Comparison of ENCODE assay signal across 8 mouse cellular contexts in the genomic region with DNA sequence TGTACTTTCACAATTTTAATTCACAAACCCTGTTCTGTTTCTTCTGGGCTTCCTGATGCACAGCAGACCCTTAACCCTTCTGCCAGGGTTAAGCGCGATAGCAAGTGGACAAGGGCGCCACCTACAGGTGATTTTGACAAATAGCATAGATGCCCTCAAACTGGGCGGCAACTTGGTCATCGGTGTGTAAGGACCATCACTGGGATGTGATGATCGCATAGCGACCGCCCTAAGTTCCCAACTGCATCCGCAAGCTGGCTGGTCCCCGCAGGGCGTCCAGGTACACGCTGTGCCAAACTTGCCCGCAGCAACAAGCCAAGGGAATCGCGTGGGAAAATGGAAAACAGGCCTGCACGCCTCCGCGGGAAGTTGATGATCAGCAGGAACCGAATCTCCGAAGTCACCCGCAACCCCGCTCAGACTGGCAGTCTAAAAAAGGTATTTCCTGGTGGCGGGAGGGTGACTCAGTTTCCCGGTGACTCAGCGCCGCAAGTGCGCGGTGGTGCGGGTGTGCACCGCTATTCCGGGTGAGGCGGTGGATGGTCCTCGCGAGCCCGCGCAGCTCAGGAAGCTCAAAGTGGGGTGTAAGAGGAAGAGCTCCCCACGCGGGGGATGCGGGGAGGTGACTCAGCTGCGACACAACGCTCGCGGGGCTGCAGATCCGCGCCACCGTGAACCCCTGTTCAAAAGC.
DNase-seq lines count a peak whose midpoint lies in the region; ATAC-seq and TF ChIP-seq lines count a peak whose summit lies in the region.

No protein-coding gene starts in this region.

- TF ChIP-seq CTCF in midbrain, postnatal 0 days (IDR thresholded peaks at IDR 0.05), result peak; percentile 97

- peak overlapping the region; percentile 53 for H3K9ac ChIP-seq in embryonic facial prominence, embryonic 12.5 days
- H3K9ac ChIP-seq in heart, embryonic 11.5 days (ENCODE audit: low read depth, low read length), result peak overlapping the region; percentile 56
- peak overlapping the region; percentile 12; the same call in 1 of the 2 replicates for H3K9ac ChIP-seq in kidney, embryonic 15.5 days
- peak overlapping the region; percentile 24; the same call in 1 of the 2 replicates for H3K9ac ChIP-seq in limb, embryonic 15.5 days
- H3K9ac ChIP-seq in midbrain, postnatal 0 days (replicated peaks; ENCODE audit: low read length, poor library complexity, severe bottlenecking), result peak overlapping the region; percentile 36; the same call in 1 of the 2 replicates

- DNase-seq in 3T3-L1 (ENCODE audit: low read depth, low spot score), result peak; percentile 70
- peak; percentile 79 for DNase-seq in adrenal gland, postnatal 14 days
- DNase-seq in midbrain, postnatal 0 days (ENCODE audit: low spot score), result peak; percentile 88
- peak; percentile 29 to 45 for DNase-seq in spleen, postnatal 36 days (ENCODE audit: low spot score in 2 of 2)

- peak; percentile 24; the same call in 1 of the 2 replicates for ATAC-seq in embryonic facial prominence, embryonic 12.5 days (ENCODE audit: insufficient number of reproducible peaks, insufficient read depth, low FRiP score, low TSS enrichment)
- ATAC-seq in heart, embryonic 11.5 days (replicated peaks; ENCODE audit: insufficient number of reproducible peaks, low FRiP score, low TSS enrichment), result no peak
- no peak; the same call in 1 of the 2 replicates for ATAC-seq in kidney, embryonic 15.5 days (replicated peaks; ENCODE audit: low FRiP score)
- ATAC-seq in limb, embryonic 15.5 days (ENCODE audit: insufficient number of reproducible peaks, low FRiP score, low TSS enrichment, low read depth), result 0 out of 2 replicates have a peak, but pooled peaks have one; percentile 20
- peak; percentile 53 for ATAC-seq in midbrain, postnatal 0 days (ENCODE audit: low FRiP score)

- H3K4me3 ChIP-seq in embryonic facial prominence, embryonic 12.5 days, result peak overlapping the region; percentile 44
- peak overlapping the region; percentile 42 for H3K4me3 ChIP-seq in heart, embryonic 11.5 days (ENCODE audit: low read depth, low read length)
- H3K4me3 ChIP-seq in kidney, embryonic 15.5 days (replicated peaks), result peak overlapping the region; percentile 42
- peak overlapping the region; percentile 42 for H3K4me3 ChIP-seq in limb, embryonic 15.5 days
- peak overlapping the region; percentile 44 for H3K4me3 ChIP-seq in midbrain, postnatal 0 days (ENCODE audit: low read depth, low read length)

- WGBS in embryonic facial prominence, embryonic 12.5 days, result under 1% methylated on average over 46 of the region's 46 CpGs
- 1% methylated on average over 46 of the region's 46 CpGs for WGBS in heart, embryonic 11.5 days (ENCODE audit: insufficient replicate concordance)
- 1% methylated on average over 46 of the region's 46 CpGs for WGBS in kidney, embryonic 15.5 days
- 1% methylated on average over 46 of the region's 46 CpGs for WGBS in limb, embryonic 15.5 days
- under 1% methylated on average over 46 of the region's 46 CpGs for WGBS in midbrain, postnatal 0 days

- no peaks in the 10 kb centered on the region for H3K9me3 ChIP-seq in embryonic facial prominence, embryonic 12.5 days
- no peaks in the 10 kb centered on the region for H3K9me3 ChIP-seq in heart, embryonic 11.5 days (replicated peaks; ENCODE audit: control insufficient read depth, low read length)
- no peaks in the 10 kb centered on the region for H3K9me3 ChIP-seq in kidney, embryonic 15.5 days (replicated peaks)
- no peaks in the 10 kb centered on the region for H3K9me3 ChIP-seq in limb, embryonic 15.5 days
- no peaks in the 10 kb centered on the region for H3K9me3 ChIP-seq in midbrain, postnatal 0 days (ENCODE audit: low read length)

- peaks cover 29% of the 10 kb centered on the region for H3K4me1 ChIP-seq in embryonic facial prominence, embryonic 12.5 days
- H3K4me1 ChIP-seq in heart, embryonic 11.5 days (ENCODE audit: control insufficient read depth, insufficient read depth, low read length), result peaks cover 41% of the 10 kb centered on the region
- H3K4me1 ChIP-seq in kidney, embryonic 15.5 days, result peaks cover 25% of the 10 kb centered on the region
- peaks cover 11% of the 10 kb centered on the region for H3K4me1 ChIP-seq in limb, embryonic 15.5 days
- H3K4me1 ChIP-seq in midbrain, postnatal 0 days (ENCODE audit: insufficient read depth, low read length), result no peaks in the 10 kb centered on the region

- peaks cover 8% of the 10 kb centered on the region for H3K27me3 ChIP-seq in embryonic facial prominence, embryonic 12.5 days
- H3K27me3 ChIP-seq in heart, embryonic 11.5 days (ENCODE audit: control insufficient read depth, insufficient read depth, low read length), result peaks cover 3% of the 10 kb centered on the region; the same call in 1 of the 2 replicates
- peaks cover 31% of the 10 kb centered on the region for H3K27me3 ChIP-seq in kidney, embryonic 15.5 days
- H3K27me3 ChIP-seq in limb, embryonic 15.5 days, result peaks cover 11% of the 10 kb centered on the region
- no peaks in the 10 kb centered on the region; the same call in 1 of the 2 replicates for H3K27me3 ChIP-seq in midbrain, postnatal 0 days (ENCODE audit: insufficient read depth, low read length)

- peak overlapping the region; percentile 19; the same call in 1 of the 2 replicates for H3K27ac ChIP-seq in embryonic facial prominence, embryonic 12.5 days
- no peak overlapping the region for H3K27ac ChIP-seq in heart, embryonic 11.5 days (ENCODE audit: low read depth, low read length)
- H3K27ac ChIP-seq in kidney, embryonic 15.5 days, result no peak overlapping the region
- no peak overlapping the region for H3K27ac ChIP-seq in limb, embryonic 15.5 days
- no peak overlapping the region for H3K27ac ChIP-seq in midbrain, postnatal 0 days (ENCODE audit: low read depth, low read length)

- no peaks in the 10 kb centered on the region for H3K36me3 ChIP-seq in embryonic facial prominence, embryonic 12.5 days
- no peaks in the 10 kb centered on the region for H3K36me3 ChIP-seq in heart, embryonic 11.5 days (ENCODE audit: control insufficient read depth, insufficient read depth, low read length)
- no peaks in the 10 kb centered on the region for H3K36me3 ChIP-seq in kidney, embryonic 15.5 days
- H3K36me3 ChIP-seq in limb, embryonic 15.5 days, result no peaks in the 10 kb centered on the region
- no peaks in the 10 kb centered on the region for H3K36me3 ChIP-seq in midbrain, postnatal 0 days (ENCODE audit: insufficient read depth, low read length)

- H3K4me2 ChIP-seq in embryonic facial prominence, embryonic 12.5 days (replicated peaks), result peak overlapping the region; percentile 90
- H3K4me2 ChIP-seq in heart, embryonic 11.5 days, result peak overlapping the region; percentile 80
- peak overlapping the region; percentile 78 for H3K4me2 ChIP-seq in kidney, embryonic 15.5 days
- H3K4me2 ChIP-seq in limb, embryonic 15.5 days, result peak overlapping the region; percentile 88
- peak overlapping the region; percentile 93 for H3K4me2 ChIP-seq in midbrain, postnatal 0 days (ENCODE audit: low read depth, low read length, poor library complexity, severe bottlenecking)

Comparison
In these comparisons a context has a peak if more than half of its experiments do, and no peak if none do; other contexts are left out.
1. DNase-seq: peak in every context shown above with its lines; median percentile 88 in midbrain, postnatal 0 days; 79 in adrenal gland, postnatal 14 days; 70 in 3T3-L1; 37 in spleen, postnatal 36 days.
2. ATAC-seq: peak in embryonic facial prominence, embryonic 12.5 days (single experiment), limb, embryonic 15.5 days (single experiment) and midbrain, postnatal 0 days (single experiment); none in heart, embryonic 11.5 days (single experiment) and kidney, embryonic 15.5 days (single experiment).
3. Peak in every context shown above with its lines, with median percentiles within 50 percentile points of each other: H3K4me2 ChIP-seq, H3K4me3 ChIP-seq and H3K9ac ChIP-seq.